9 mouse cellular contexts compared by ENCODE assay signal in genomic region chr13:101811882-101812281, GRCm38 (mm10). TPM values are rescaled to one million over a fixed set of nuclear protein-coding genes. Genes with fewer than 3 reads are reported as not detected.
DNase-seq lines count a peak whose midpoint lies in the region; ATAC-seq and TF ChIP-seq lines count a peak whose summit lies in the region.
"Had no signal": no experiment of that assay in that cellular context is flagged by ENCODE, and none has a peak within 500 bp of the region (broad histone marks: within the 10 kb centered on the region; RNA-seq: fewer than 3 reads in every experiment).

No protein-coding gene starts in this region.

- H3K9ac ChIP-seq in forebrain, embryonic 11.5 days (ENCODE audit: low read length) = no peak overlapping the region
- H3K9ac ChIP-seq in forebrain, embryonic 14.5 days (ENCODE audit: low read length) = no peak overlapping the region
- H3K9ac ChIP-seq in limb, embryonic 14.5 days (ENCODE audit: low read depth, low read length, severe bottlenecking) = no peak overlapping the region

- H3K4me1 ChIP-seq in forebrain, embryonic 11.5 days (replicated peaks; ENCODE audit: control insufficient read depth, insufficient read depth, low read length) = peaks cover 6% of the 10 kb centered on the region; the same call in 1 of the 2 replicates
- peaks cover 2% of the 10 kb centered on the region; the same call in 1 of the 2 replicates for H3K4me1 ChIP-seq in forebrain, embryonic 14.5 days (ENCODE audit: control insufficient read depth, insufficient read depth, low read length)
- peaks cover 21% of the 10 kb centered on the region for H3K4me1 ChIP-seq in embryonic facial prominence, embryonic 10.5 days
- H3K4me1 ChIP-seq in limb, embryonic 14.5 days (ENCODE audit: control insufficient read depth, insufficient read depth, low read length) = peaks cover 9% of the 10 kb centered on the region

- H3K36me3 ChIP-seq in forebrain, embryonic 11.5 days (ENCODE audit: control insufficient read depth, insufficient read depth, low read length) = no peaks in the 10 kb centered on the region
- H3K36me3 ChIP-seq in forebrain, embryonic 14.5 days (ENCODE audit: control insufficient read depth, insufficient read depth, low read length) = no peaks in the 10 kb centered on the region
- no peaks in the 10 kb centered on the region for H3K36me3 ChIP-seq in embryonic facial prominence, embryonic 10.5 days (replicated peaks)
- H3K36me3 ChIP-seq in limb, embryonic 14.5 days (ENCODE audit: control insufficient read depth, insufficient read depth, low read length) = no peaks in the 10 kb centered on the region

- ATAC-seq in forebrain, embryonic 11.5 days (replicated peaks; ENCODE audit: low FRiP score) = 0 out of 2 replicates have a peak, but pooled peaks have one; percentile 47
- no peak; the same call in 1 of the 2 replicates for ATAC-seq in forebrain, embryonic 14.5 days
- ATAC-seq in limb, embryonic 14.5 days (ENCODE audit: low FRiP score, low read depth) = no peak

- no peaks in the 10 kb centered on the region for H3K27me3 ChIP-seq in forebrain, embryonic 11.5 days (ENCODE audit: control insufficient read depth, insufficient read depth, low read length)
- H3K27me3 ChIP-seq in forebrain, embryonic 14.5 days (replicated peaks; ENCODE audit: control insufficient read depth, insufficient read depth, low read length) = no peaks in the 10 kb centered on the region
- H3K27me3 ChIP-seq in embryonic facial prominence, embryonic 10.5 days (replicated peaks; ENCODE audit: low read depth, poor library complexity, severe bottlenecking) = 0 out of 2 replicates have a peak, but pooled peaks cover 4% of the 10 kb centered on the region
- no peaks in the 10 kb centered on the region for H3K27me3 ChIP-seq in limb, embryonic 14.5 days (ENCODE audit: control insufficient read depth, insufficient read depth, low read length)

- H3K27ac ChIP-seq in forebrain, embryonic 11.5 days (ENCODE audit: low read depth, low read length) = no peak overlapping the region
- no peak overlapping the region for H3K27ac ChIP-seq in forebrain, embryonic 14.5 days (ENCODE audit: low read depth, low read length)
- H3K27ac ChIP-seq in embryonic facial prominence, embryonic 10.5 days (replicated peaks) = 0 out of 2 replicates have a peak overlapping the region, but pooled peaks have one; percentile 57
- no peak overlapping the region for H3K27ac ChIP-seq in limb, embryonic 14.5 days (replicated peaks; ENCODE audit: low read depth, low read length)
- H3K27ac ChIP-seq: macrophage had no signal

- 47% methylated on average over 9 of the region's 9 CpGs for WGBS in forebrain, embryonic 11.5 days
- 48% methylated on average over 9 of the region's 9 CpGs for WGBS in forebrain, embryonic 14.5 days
- WGBS in embryonic facial prominence, embryonic 10.5 days = 61% methylated on average over 9 of the region's 9 CpGs
- WGBS in limb, embryonic 14.5 days = 23% methylated on average over 9 of the region's 9 CpGs

- no peak overlapping the region for H3K4me3 ChIP-seq in forebrain, embryonic 11.5 days (ENCODE audit: low read depth, low read length)
- no peak overlapping the region for H3K4me3 ChIP-seq in forebrain, embryonic 14.5 days (ENCODE audit: low read depth, low read length)
- no peak overlapping the region for H3K4me3 ChIP-seq in embryonic facial prominence, embryonic 10.5 days
- no peak overlapping the region for H3K4me3 ChIP-seq in limb, embryonic 14.5 days (replicated peaks; ENCODE audit: low read length)

- no peak overlapping the region for H3K4me2 ChIP-seq in forebrain, embryonic 11.5 days (ENCODE audit: low read depth, low read length, severe bottlenecking)
- no peak overlapping the region for H3K4me2 ChIP-seq in forebrain, embryonic 14.5 days (ENCODE audit: low read length)
- H3K4me2 ChIP-seq in limb, embryonic 14.5 days (replicated peaks; ENCODE audit: low read depth, low read length, severe bottlenecking) = peak overlapping the region; percentile 20; the same call in 1 of the 2 replicates

- no peaks in the 10 kb centered on the region for H3K9me3 ChIP-seq in forebrain, embryonic 11.5 days (ENCODE audit: control insufficient read depth, low read length)
- H3K9me3 ChIP-seq in forebrain, embryonic 14.5 days (replicated peaks; ENCODE audit: control insufficient read depth, low read length) = no peaks in the 10 kb centered on the region
- no peaks in the 10 kb centered on the region for H3K9me3 ChIP-seq in embryonic facial prominence, embryonic 10.5 days
- H3K9me3 ChIP-seq in limb, embryonic 14.5 days (ENCODE audit: control insufficient read depth, low read length) = no peaks in the 10 kb centered on the region

- no peak for TF ChIP-seq POLR2A in limb, embryonic 14.5 days (IDR thresholded peaks at IDR 0.05; ENCODE audit: borderline replicate concordance, extremely low read depth, insufficient read depth, insufficient read length)

- no peak for DNase-seq in forebrain, embryonic 11.5 days (ENCODE audit: low spot score)
- DNase-seq in forebrain, embryonic 14.5 days (ENCODE audit: low spot score) = no peak
- DNase-seq in MN1 (ENCODE audit: low spot score) = peak; percentile 36
- no peak for DNase-seq in embryonic facial prominence, embryonic 10.5 days (ENCODE audit: low spot score)
- DNase-seq in kidney, adult 11 months = peak; percentile 37
- DNase-seq in limb, embryonic 14.5 days (ENCODE audit: low spot score) = no peak
- DNase-seq in ovary, adult 18-20 months (ENCODE audit: low spot score) = peak; percentile 38
- DNase-seq in thymus, postnatal 0 days (ENCODE audit: low spot score) = no peak

RNA-seq across cellular contexts. Expression of gene Pik3r1, which starts 43.9 kb away (rescaled TPM):
- 16.5 and 18.3 TPM in 2 replicates for polyA plus RNA-seq in forebrain, embryonic 11.5 days (2014; fragmentation: Nextera tagmentation; extraction: Ambion mirVana)
- 26.8 and 41.6 TPM in 2 replicates for polyA plus RNA-seq in forebrain, embryonic 14.5 days (2014; fragmentation: Nextera tagmentation; extraction: Ambion mirVana)
- polyA plus RNA-seq in embryonic facial prominence, embryonic 10.5 days (2016; fragmentation: Nextera tagmentation; extraction: Ambion mirVana) = 14.7 and 18.9 TPM in 2 replicates
- 26.7 and 29.2 TPM in 2 replicates for polyA plus RNA-seq in limb, embryonic 14.5 days (2012; rRNA removed)
- polyA plus RNA-seq in limb, embryonic 14.5 days (2014; fragmentation: Nextera tagmentation; extraction: Ambion mirVana) = 58.5 and 62.2 TPM in 2 replicates
- polyA plus RNA-seq in thymus, postnatal 0 days (2015; fragmentation: Nextera tagmentation; extraction: Ambion mirVana) = 62.9 and 79.3 TPM in 2 replicates

Comparison
In these comparisons a context has a peak if more than half of its experiments do, and no peak if none do; other contexts are left out.
1. DNase-seq: peak in MN1 (single experiment), kidney, adult 11 months (single experiment) and ovary, adult 18-20 months (single experiment); none in forebrain, embryonic 11.5 days (single experiment), forebrain, embryonic 14.5 days (single experiment), embryonic facial prominence, embryonic 10.5 days (single experiment), limb, embryonic 14.5 days (single experiment) and thymus, postnatal 0 days (single experiment).